Mouse (Mus musculus) Patski (cell line): Measurements from ENCODE around the gene Aph1a. TPM values are rescaled to one million over a fixed set of nuclear protein-coding genes. Genes with fewer than 3 reads are reported as not detected.
A peak's percentile ranks its signal among the peaks of the same experiment; 100 is the strongest.

ENCODE experiments used
- ATAC-seq: fragments of 100-300 bp; one replicate; pipeline ENCODE4 v1.8.0; 2021
- CTCF ChIA-PET: fragments of 350-600 bp; sonication (Branson Sonifier 250); formaldehyde crosslinking; loops from one replicate; lab custom pipeline; 2022; ENCODE audit warnings: inconsistent platforms; lab: Charles Lee
- POLR2A ChIA-PET: fragments of 350-600 bp; sonication (Branson Sonifier 250); formaldehyde crosslinking; loops from one replicate; lab custom pipeline; 2022; ENCODE audit warnings: antibody characterized with exemption, inconsistent platforms; lab: Charles Lee
- DNase-seq: peaks from one replicate; pipeline ENCODE4 v3.0.0-alpha.2; 2011; ENCODE audit warnings: low read depth, low spot score
- H3K27me3 ChIP-seq: fragments of 371-371 bp; one replicate; pipeline ENCODE4 v1.5.1; 2021
- CTCF ChIP-seq: fragments of 100-300 bp; IDR thresholded peaks from one replicate; pipeline ENCODE4 v1.5.1; 2021
- in situ Hi-C: fragments of 300-500 bp; cut with MboI; formaldehyde crosslinking; loops from 3 replicates; pipeline ENCODE4 v1.11.1; 2018; ENCODE audit warnings: low pct_unique_long_range_greater_than_20kb, mixed read lengths
- polyA plus RNA-seq: library from polyadenylated mRNA; unstranded; gene quantifications from one replicate; pipeline ENCODE4 v1.2.3, GENCODE M21; 2021

Aph1a gene
- polyA plus RNA-seq, 1 experiment from 2014 or later: 297 TPM

DNA sequence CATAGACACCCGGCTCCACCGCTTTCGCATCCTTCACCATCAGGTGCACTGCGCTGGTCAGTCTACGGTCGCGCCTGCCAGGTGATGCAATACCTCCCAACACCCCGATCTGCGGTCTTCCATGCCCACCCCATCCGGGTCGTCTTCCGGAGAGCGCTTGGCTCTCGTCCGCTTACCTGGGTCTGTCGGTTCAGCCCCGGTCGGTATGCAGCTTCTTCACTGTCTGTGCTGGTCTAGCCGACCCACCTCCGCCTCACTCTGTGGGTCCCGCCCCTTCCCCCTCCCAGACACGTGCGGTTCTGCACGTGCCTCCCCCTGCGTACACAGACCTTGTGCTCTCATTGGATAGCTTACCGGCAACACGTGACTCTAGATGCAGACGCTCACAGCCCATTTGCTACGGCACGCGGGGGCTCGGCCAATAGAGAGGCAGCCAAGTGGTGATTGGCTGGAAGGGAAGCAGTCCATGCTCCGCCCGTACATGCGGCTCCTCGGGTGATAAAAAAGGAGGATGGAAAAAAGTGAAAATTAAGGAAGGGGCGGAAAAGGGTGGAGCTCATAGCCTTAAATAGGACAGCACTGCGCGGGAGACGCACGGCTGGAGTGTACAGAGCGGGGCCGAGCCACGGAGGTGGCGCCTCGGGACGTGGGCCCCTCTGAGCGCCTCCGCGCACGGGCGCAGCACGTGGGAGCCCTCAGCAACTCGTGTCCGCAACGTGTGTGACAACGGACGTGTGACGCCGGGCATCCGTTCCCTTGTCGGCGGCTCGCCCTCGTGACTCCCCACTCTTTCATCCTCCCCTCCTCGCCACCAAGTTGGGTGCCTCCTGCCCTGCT lies 11.6 kb upstream of the Aph1a start, which contains the start of gene Ciart:
Gene Ciart, minus strand, starts transcription at position 273 of the 837 bp plus-strand sequence.
- peak; percentile 95 for ATAC-seq
- in situ Hi-C loops: loop anchor here (5.0 kb wide), 2 partner anchors 80 to 175 kb away; partner anchors contain the start of gene Vps45
- DNase-seq: peak; percentile 98
- ChIA-PET POLR2A (interaction anchor here (0.9 to 2.6 kb wide), 7 partner anchors 10 to 25 kb away, joined by 3 to 10 read pairs (median 5); partner anchors contain the start of gene Aph1a), CTCF (interaction anchor here (0.9 to 4.3 kb wide), 7 partner anchors 10 to 83 kb away, joined by 3 to 46 read pairs (median 8); partner anchors contain the start of genes Car14 and Mrps21)
- TF ChIP-seq CTCF: no peak
- no peaks in the 10 kb centered on the region for H3K27me3 ChIP-seq

DNA sequence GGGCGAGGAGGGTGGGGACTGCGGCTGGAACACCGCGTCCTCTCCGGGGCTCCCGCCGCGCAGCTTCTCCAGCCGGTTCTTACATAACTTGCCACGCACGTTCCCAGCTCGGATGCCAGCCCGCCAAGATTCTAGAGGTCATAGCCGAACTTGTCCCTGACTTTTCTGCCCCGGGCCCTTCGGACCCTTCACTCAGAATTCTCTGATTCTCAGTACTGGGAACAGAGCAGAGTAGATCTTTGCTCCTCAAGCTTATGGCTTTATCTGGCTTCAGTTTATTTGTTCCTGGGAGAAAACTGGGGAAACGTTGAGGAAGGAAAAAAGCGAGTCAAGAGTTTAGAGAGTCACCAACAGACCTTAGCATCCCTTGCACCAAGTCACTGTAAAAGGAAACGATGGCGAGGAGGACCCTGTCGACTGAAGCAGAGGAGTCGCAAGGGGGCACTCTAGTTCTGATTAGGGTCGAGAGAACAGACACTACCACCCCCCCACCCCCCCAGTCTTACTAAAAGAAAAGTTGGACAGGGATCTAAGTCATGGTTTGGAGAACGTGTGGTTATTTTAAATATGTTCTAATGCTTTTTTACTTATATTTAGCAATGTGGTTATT lies 10.8 kb upstream of the Aph1a start:
- ATAC-seq: peak; percentile 50
- CTCF ChIA-PET: interaction anchor here (0.9 to 4.3 kb wide), 6 partner anchors 10 to 82 kb away, joined by 3 to 46 read pairs (median 8); partner anchors contain the start of genes Car14 and Mrps21
- DNase-seq: peak; percentile 55
- no peak for TF ChIP-seq CTCF
- POLR2A ChIA-PET: interaction anchor here (0.9 to 2.6 kb wide), 7 partner anchors 10 to 25 kb away, joined by 3 to 10 read pairs (median 5); partner anchors contain the start of gene Aph1a
- H3K27me3 ChIP-seq: no peaks in the 10 kb centered on the region
- in situ Hi-C loops: loop anchor here (5.0 kb wide), 2 partner anchors 79 to 174 kb away; partner anchors contain the start of gene Vps45

DNA sequence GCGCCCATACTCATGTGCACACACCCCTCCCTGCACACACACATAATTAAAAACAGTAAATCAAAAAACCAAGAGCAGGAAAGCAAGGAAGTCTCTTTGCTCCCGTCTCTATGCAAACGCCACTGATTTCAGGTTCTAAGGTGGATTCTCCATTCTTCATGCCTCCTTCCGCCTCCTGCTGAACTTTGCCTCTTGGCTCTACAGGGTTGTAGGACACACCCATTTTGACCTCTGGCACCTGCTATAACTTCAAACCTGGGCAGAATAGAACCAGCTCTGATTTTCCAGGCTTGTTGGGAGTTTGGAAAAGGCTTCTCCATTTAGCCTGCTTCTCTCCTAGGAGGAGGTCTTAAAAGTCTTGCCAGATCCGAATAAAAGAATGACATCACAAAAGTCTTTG lies 9.4 kb upstream of the Aph1a start:
- H3K27me3 ChIP-seq: no peaks in the 10 kb centered on the region
- in situ Hi-C loops: loop anchor here (5.0 kb wide), 2 partner anchors 78 to 173 kb away; partner anchors contain the start of gene Vps45
- ChIA-PET CTCF (interaction anchor here (1.6 to 4.3 kb wide), 4 partner anchors 8 to 75 kb away, joined by 3 to 46 read pairs (median 14); partner anchors contain the start of genes Car14 and Mrps21), POLR2A (no interaction called here)
- TF ChIP-seq CTCF: no peak
- DNase-seq (no peak), ATAC-seq (no peak)

DNA sequence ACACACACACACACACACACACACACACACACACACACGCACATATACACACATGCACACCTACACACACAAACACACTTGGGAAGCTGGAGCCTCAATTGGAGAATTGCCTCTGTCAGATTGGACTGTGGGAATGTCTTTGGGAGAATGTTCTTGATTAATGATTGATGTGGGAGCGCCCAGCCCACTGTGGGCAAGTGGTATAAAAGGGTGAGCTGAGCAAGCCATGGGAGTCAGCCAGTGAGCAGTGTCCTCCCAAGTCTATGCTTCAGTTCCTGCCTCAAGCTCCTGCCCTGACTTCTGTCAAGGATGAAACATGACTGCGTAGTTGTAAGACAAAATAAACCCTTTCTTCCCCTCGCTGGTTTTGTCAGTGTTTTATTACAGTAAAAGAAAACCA lies 6.2 kb upstream of the Aph1a start:
- ChIA-PET POLR2A (interaction anchor here (0.6 to 1.1 kb wide), 4 partner anchors 14 to 269 kb away, joined by 3 read pairs; no protein-coding TSS in a partner anchor), CTCF (interaction anchor here (0.9 to 1.5 kb wide), 4 partner anchors 13 to 19 kb away, joined by 3 to 16 read pairs (median 4); partner anchors contain the start of gene Mrps21)
- no peaks in the 10 kb centered on the region for H3K27me3 ChIP-seq
- DNase-seq (no peak), ATAC-seq (no peak)
- in situ Hi-C loops: no loop called here
- TF ChIP-seq CTCF: no peak

DNA sequence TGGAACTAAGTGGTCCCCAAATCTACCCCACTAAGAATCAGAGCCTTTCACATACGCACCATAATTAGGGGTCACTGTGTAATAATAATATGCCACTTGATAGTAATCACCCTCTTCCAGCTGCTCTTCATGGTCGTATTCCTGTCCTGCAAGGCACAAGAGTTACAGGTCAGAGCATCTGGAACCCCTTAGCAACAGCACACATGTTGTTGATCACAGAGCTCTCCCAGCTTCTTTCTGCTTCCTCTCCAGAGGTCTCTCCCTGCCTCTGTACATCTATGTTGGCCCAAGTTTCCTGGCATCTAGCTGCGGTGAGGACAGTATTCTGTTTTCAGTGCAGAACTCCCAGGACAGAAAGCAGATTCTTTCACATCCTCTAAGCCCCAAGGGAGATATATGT lies 4.1 kb upstream of the Aph1a start:
- DNase-seq: no peak
- no peak for TF ChIP-seq CTCF

DNA sequence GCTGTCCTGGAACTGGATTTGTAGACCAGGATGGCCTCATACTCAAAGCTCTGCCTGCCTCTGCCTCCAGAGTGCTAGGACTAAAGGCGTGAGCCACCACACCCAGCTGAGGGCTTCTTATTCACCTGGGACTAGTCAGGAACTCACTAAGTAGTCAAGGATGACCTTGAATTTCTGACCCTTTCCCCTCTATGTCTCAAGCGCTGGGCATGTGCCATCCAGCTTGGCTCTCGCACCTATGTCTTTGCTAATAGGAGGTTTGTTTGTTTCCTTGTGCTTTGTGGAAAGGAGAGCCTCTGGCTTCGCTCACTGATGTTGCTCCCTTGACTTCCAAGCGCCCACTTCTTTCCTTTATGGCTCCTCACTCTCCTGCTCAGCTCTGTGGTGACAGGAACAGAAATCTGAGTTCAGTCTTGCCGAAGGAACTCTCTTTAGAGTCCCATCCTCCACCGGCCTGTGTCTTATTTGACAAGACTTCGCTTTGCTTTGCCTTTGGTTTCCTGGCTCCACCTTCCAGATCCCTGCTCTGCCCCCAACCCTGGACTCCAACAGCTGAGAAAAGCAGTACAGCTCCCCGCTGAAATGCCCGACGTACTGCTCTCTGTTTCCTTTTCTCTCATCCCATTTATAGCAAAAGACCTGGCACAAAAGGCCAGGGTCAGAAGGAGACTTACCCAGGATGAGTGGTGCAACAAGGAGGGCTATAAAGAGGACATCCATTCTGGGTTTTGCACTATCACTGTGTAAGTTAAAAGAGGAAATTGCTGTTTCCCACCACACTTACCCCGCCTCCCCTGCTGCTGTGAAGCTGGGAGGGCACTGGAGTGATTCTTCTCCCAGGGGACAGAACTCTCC lies 2.3 kb upstream of the Aph1a start, which contains the start of gene BC028528:
Gene BC028528, minus strand, starts transcription at position 795 of the 855 bp plus-strand sequence.
- ChIA-PET POLR2A (interaction anchor here (0.8 kb wide), 1 partner anchor 16 kb away, joined by 3 read pairs; no protein-coding TSS in a partner anchor), CTCF (interaction anchor here (2.9 kb wide), 1 partner anchor 15 kb away, joined by 22 read pairs; the partner anchor contains the start of gene Car14)
- ATAC-seq: no peak
- no peak for TF ChIP-seq CTCF
- in situ Hi-C loops: no loop called here
- H3K27me3 ChIP-seq: no peaks in the 10 kb centered on the region
- DNase-seq: no peak

More for the DNA sequence above, 4.1 kb upstream of the Aph1a start:
- in situ Hi-C loops: no loop called here
- ATAC-seq: no peak
- ChIA-PET POLR2A (interaction anchor here (0.6 to 1.5 kb wide), 2 partner anchors 18 to 706 kb away, joined by 3 to 6 read pairs; partner anchors contain the start of gene Mrps21), CTCF (interaction anchor here (1.0 to 2.9 kb wide), 5 partner anchors 16 to 91 kb away, joined by 3 to 22 read pairs (median 4); partner anchors contain the start of gene Car14)
- no peaks in the 10 kb centered on the region for H3K27me3 ChIP-seq

DNA sequence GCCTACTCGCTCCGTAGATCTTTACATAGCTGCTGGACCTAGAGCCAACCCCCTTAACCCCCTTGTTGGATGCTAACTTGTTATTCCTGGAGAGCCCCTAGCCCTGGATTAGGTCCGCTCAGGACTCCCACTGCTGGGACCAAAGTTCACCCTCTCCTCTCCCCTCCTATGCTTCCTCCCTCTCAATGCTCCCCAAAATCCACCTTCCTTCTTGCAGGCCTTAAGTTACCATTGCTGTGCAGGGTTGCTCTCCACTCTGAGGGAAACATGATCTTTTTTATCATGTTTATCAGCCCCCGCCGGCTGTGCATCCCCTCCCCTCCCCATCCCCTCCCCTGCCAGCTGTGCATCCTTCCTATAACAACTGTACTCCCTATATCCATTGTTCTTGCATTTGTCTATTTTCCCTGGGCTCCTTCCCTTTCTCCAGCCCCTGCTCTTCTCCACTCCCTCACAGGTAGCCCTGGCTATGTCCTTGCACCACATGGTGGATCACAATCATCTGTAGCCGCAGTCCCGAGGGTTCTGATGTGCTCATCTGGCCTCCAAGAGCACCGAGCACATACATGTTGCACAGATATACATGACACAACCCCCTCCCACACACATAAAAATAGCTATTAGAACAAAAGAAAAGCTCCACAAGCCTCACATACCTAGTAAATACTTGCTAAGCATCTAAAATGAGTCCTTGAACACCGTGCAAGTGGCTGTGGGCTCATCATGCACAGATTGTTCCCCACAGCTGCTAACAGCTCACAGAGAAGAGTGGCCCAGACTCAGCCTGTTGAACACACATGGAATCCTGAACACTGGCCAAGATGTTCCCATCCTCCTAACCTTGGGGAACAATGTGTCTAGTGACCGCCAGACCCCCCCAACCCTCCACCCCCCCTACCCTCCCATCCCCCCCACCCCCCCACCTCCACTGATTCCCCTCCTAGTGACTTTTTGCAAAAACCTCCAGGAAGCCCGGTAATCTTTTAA lies 1.4 kb upstream of the Aph1a start:
- TF ChIP-seq CTCF: no peak
- no peaks in the 10 kb centered on the region for H3K27me3 ChIP-seq
- in situ Hi-C loops: no loop called here
- POLR2A ChIA-PET: interaction anchor here (0.7 to 2.9 kb wide), 3 partner anchors 11 to 394 kb away, joined by 3 to 16 read pairs (median 5); partner anchors contain the start of genes Car14 and Ciart
- CTCF ChIA-PET: interaction anchor here (1.5 to 1.6 kb wide), 2 partner anchors 9 kb away, joined by 4 to 8 read pairs; no protein-coding TSS in a partner anchor
- DNase-seq (no peak), ATAC-seq (no peak)

DNA sequence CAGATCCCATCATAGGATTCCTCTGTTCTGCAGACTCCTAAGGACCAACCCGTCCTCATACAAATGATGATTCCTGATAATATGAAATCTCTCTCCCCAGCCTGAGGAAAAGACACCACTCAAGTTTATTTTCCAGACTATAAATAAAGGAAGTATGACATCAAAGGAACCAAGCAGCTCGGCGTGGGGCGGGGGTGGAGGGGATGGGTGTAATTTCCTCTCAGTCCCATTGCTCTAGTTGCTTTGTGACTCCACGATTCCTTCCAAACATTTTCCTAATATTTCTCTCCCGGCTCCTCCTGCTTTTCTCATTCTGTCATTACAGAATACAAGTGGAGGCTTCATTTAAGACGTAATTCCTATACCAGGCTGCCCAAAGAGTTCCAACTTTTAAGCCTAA lies 643 bp upstream of the Aph1a start:
- CTCF ChIA-PET: interaction anchor here (1.5 to 1.6 kb wide), 2 partner anchors 8 to 10 kb away, joined by 4 to 8 read pairs; no protein-coding TSS in a partner anchor

More for the DNA sequence above, 643 bp upstream of the Aph1a start:
- POLR2A ChIA-PET: interaction anchor here (0.7 to 2.9 kb wide), 3 partner anchors 11 to 393 kb away, joined by 3 to 16 read pairs (median 5); partner anchors contain the start of genes Car14 and Ciart
- ATAC-seq: no peak
- no peaks in the 10 kb centered on the region for H3K27me3 ChIP-seq
- DNase-seq: no peak
- in situ Hi-C loops: no loop called here
- no peak for TF ChIP-seq CTCF
